Mouse (Mus musculus) spleen, adult 18-20 months (tissue): Measurements from ENCODE around the gene Ranbp3.

Experiments used
- DNase-seq, 2 experiments: peaks; one replicate each; pipeline ENCODE4 v3.0.0; 2022; ENCODE audit warnings: mixed read lengths in 2 of 2

Ranbp3 gene

DNA sequence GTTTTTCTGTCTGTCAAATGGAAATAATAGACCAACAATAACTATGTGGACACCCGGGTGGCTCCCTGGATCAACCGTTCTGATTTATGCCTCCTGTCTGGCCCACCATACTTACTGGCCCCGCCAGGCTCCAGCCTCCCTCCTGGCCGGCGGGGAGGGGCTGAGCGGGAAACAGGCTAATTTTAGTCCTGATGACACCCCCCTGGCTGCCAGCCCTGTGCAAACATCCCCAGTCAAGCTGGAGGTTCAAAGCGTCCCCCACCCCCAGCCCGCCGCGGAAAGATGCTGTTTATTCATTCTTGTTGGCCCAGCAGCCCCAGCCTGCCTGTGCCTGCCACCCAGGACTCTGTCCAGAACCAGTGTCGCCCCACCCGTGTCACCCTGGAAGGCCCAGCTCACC is 55.0 kb downstream of the Ranbp3 start:
- no peak for DNase-seq

DNA sequence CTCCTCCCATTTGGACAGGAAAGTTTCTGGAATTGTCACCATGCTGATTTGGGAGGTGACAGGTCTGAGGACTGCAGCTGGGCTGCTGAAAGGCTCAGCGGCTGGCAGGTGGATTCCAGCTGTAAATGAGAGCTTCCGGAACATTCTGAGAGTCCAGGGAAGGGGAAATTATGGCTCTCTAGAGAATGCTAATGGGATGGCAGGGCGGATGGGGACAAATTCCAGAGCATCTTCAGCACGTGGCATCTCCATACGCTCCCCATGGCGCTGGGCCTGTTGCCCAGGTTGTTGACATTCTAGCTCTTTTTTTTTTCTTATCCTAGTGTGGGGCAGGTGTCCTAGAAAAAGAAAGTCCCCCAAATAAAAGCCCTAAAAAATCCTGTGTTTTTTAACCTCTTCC is 56.1 kb downstream of the Ranbp3 start:
- DNase-seq: no peak

- DNase-seq: no peak
Measured at GRCm38 (mm10) chr17:56729656-56730055, 56.6 kb downstream of the Ranbp3 start.

DNA sequence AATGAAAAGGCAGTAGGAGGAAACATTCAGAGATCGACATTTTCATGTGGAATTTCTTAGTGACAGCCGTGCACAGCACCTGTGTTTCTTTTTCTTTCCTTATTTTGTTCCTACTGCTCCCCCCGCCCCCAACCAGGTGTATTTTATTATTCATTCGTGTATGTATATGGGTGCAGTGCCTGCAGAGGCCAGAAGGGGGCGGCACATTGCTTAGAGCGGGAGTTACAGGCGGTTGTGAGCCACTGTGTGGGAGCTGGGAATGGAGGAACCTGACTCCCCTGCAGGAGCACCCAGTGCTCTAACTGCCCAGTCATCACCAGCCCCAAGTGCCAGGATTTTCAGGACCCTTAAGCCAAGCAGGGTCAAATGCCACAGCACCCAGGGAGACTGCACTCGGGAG is 63.4 kb downstream of the Ranbp3 start:
- DNase-seq: no peak

DNA sequence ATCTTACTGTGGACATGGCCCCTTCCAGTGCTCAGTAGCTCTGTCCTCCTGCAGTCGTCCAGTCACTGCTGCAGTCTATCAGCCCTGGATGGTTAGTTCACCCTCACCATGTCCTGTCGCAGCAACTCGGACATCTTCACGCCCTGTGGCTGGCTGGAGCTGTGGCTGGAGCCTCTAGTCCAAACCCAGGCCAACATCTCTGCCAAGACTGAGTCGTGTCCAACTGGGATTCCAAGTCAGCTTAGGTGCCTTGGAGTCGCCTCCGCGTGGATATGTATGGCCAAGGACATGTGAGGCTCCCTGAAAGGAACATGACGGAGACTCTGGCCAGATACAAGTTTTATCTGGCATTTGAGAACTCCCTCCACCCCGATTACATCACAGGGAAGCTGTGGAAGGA is 65.1 kb downstream of the Ranbp3 start:
- no peak for DNase-seq

GRCm38 (mm10) chr17:56740118-56740787 is 67.2 kb downstream of the Ranbp3 start:
- DNase-seq: no peak

DNA sequence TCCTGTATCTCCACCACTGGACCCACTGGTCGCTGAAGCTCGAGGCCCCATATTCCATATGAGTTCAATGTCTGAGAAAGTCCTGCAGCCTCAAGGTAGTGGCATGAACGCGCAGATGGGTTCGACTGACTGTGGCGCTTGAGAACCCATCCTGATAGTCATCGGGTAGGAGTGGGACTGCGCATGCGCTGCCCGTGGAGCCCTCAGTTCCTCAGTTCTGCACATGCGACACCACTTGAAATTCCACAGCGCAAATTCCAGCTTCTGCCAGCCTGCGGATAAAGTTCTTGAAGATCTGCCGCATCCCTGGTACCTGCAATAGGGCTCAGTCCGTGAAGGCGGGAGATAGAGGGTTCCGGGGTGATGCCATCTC is 67.7 kb downstream of the Ranbp3 start:
- no peak for DNase-seq

- no peak for DNase-seq
Measured at GRCm38 (mm10) chr17:56744173-56744572, 71.1 kb downstream of the Ranbp3 start.

DNA sequence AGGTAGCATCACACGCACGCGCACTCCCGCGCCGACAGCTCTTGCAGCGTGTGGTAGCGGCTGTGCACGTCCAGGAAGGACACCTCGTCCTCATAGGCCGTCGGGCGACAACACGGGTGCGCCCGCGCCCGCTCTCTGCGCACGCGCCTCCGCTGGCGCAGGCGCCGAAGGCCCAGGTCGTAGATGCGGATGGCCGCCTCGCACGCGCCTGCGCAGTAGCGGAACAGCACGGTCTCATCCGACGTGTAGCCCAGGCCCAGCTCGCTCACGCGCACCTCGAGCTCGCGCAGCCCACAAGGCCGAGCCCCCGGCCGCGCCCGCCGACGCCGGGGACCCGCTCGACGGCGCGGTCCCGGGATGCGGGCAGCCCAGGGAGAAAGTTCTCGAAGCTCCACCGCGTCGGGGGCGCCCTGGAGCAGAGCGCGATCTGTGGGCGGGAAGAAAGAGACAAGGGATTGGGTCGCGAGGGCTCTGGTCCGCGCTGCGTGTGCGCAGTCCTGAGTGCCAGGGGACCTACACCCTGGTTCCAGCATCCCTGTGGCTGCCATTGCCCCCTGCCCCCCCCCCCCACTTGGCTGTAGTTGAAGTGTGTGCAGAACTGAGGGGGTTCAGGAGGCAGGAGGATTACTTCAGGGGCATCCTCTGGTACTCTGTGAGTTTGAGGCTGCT is 78.4 kb downstream of the Ranbp3 start:
- DNase-seq: no peak

GRCm38 (mm10) chr17:56753452-56753851 is 80.4 kb downstream of the Ranbp3 start:
- no peak for DNase-seq

DNA sequence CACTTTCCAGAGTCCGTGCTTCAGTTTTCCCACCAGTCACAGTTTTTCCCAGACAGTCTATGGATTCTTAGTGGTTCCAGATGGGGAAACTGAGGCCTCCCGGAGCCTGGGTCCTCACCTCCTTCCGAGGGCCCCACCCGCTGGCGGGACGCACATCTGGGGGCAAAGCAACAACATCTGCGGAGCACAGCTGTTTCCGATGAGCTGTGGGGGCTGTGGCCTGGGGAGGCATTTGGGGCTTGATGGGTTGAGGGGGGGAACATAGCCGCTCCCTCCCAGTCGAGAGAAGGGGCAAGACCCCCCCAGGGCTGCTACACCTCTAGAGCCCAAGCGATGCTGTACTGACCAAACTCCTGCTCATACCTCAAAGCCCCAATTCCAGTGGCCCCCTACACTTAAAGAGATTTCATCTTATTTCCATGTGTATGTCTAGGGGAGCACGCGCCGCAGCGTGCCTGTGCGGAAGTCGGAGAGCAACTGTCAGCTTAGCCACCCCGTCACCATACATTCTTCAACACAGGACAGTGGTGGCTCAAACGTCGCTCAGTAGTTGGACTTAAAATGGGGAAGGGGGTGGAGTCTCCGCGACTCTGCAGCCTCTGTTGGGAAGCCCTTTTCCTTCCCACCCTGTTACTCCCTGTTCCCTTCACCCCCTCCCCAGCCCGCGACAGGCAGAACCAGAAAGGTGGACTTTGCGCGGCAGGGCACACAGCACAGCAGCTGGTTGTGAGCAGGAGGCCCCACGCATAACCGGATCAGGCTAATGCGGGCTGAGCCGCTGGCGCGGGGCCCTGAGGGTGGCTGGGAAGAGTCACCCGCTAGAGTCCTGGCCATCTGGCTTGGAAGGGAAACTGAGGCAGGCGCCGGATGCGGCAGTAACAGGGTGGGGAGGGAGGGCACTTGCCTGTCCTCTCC is 81.4 kb downstream of the Ranbp3 start:
- DNase-seq: no peak

DNA sequence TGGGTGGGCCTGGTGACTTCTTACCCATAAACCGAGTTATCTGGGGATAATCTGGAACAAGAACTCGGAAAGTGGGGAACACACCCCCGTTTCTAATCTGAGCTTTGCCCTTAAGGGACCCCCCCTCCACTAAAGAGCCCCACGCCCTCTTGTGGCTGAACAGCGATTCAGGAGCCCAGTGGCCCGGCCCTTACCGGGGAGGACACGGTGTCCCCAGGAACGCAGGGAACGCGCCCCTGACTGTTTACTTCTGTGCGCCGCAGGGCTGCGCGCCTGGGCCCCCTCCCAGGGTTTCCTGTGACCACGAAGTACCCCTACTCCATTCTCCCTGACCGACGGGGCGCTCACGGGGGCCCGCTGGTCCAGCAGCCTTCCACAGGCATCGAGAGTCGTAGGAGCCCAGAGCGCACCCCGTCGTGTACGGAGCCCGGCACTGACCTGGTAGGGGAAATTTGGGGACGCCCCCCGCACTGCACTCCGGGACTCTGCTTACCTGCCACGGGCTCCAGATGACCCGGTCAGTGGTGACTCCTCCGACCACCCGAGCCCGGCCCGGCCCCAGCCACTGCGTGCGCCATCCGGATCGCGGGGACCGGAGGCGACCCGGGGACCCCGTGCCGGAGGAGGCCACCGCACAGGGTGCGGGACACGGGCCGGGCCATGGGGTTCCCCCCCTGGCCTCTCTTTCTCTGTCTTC is 83.8 kb downstream of the Ranbp3 start:
- DNase-seq: no peak

- DNase-seq: peak; percentile 51 to 72
Measured at GRCm38 (mm10) chr17:56757416-56758123, 84.5 kb downstream of the Ranbp3 start, which contains the start of gene Nrtn. Nrtn (minus strand) TSS chr17:56757530.

- peak; percentile 68 to 78 for DNase-seq
Measured at GRCm38 (mm10) chr17:56758132-56758531, 85.0 kb downstream of the Ranbp3 start.

- no peak for DNase-seq
Measured at GRCm38 (mm10) chr17:56759261-56759660, 86.2 kb downstream of the Ranbp3 start.

DNA sequence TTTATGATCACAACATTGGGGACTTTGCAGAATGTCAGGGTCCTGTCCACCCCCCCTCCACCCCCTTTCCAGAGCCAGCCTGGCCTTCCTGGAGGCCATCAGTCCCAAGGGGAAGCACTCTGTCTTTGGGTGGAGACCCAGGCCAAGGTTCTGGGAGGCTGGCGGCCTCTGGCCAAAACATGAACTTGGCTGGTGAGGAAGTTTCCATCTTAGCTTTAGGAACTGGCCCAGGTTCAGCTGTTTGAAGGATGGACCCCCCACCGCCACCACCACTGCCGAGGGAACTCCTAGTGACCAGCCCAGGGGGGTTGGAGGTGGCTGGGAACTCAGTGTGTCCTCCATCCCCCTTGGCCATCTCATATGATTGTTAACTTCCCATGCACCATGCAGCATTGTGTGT is 88.0 kb downstream of the Ranbp3 start:
- no peak for DNase-seq
